Mouse (Mus musculus) lung, embryonic 16.5 days (tissue): ENCODE data around the gene Dusp14. TPM values are rescaled to one million over a fixed set of nuclear protein-coding genes. Genes with fewer than 3 reads are reported as not detected.

Experiments used
- ATAC-seq: fragments of 200-750 bp; cut with Nextera tagmentation; 2 replicates; pipeline ENCODE4 v1.8.0; 2017; ENCODE audit warnings: low read depth, mild to moderate bottlenecking, moderate library complexity
- H3K27ac ChIP-seq: fragments of 300-500 bp; sonication (generic); 2 replicates; pipeline ENCODE4 v1.5.1; 2014; ENCODE audit warnings: mild to moderate bottlenecking, control low read depth, low read length
- H3K27me3 ChIP-seq: fragments of 300-500 bp; sonication (generic); 2 replicates; pipeline ENCODE4 v1.6.1; 2014; ENCODE audit warnings: low read depth, low read length, mixed read lengths; ENCODE audit not compliant: control insufficient read depth, insufficient read depth
- H3K36me3 ChIP-seq: fragments of 300-500 bp; sonication (generic); 2 replicates; pipeline ENCODE4 v1.6.1; 2014; ENCODE audit warnings: low read length; ENCODE audit not compliant: control insufficient read depth, insufficient read depth
- H3K4me1 ChIP-seq: fragments of 300-500 bp; sonication (generic); replicated peaks from 2 replicates; pipeline ENCODE4 v1.6.1; 2014; ENCODE audit warnings: low read length, mixed read lengths; ENCODE audit not compliant: control insufficient read depth, insufficient read depth
- H3K4me2 ChIP-seq: fragments of 300-500 bp; sonication (generic); 2 replicates; pipeline ENCODE4 v1.6.1; 2014; ENCODE audit warnings: low read depth, low read length, control low read depth
- H3K4me3 ChIP-seq: fragments of 300-500 bp; sonication (generic); 2 replicates; pipeline ENCODE4 v1.5.1; 2014; ENCODE audit warnings: mild to moderate bottlenecking, low read length, control low read depth
- H3K9ac ChIP-seq: fragments of 300-500 bp; sonication (generic); 2 replicates; pipeline ENCODE4 v1.6.1; 2014; ENCODE audit warnings: low read length, control low read depth
- H3K9me3 ChIP-seq: fragments of 300-500 bp; sonication (generic); 2 replicates; pipeline ENCODE4 v1.6.1; 2016; ENCODE audit warnings: low read length; ENCODE audit not compliant: control insufficient read depth
- WGBS: fragments of 180-500 bp; shearing (Covaris S2); extraction: QIAGEN DNeasy Blood & Tissue Kit; methylation state at CpG from one replicate; pipeline ENCODE4 v1.1.7; 2014; 5-methylcytosine and 5-hydroxymethylcytosine counted together
- polyA plus RNA-seq: library from polyadenylated mRNA; unstranded; fragments of >200 nt; fragmentation: Nextera tagmentation; extraction: Ambion mirVana; gene quantifications from 2 replicates; pipeline ENCODE4 v1.2.1, GENCODE M21; 2015

Dusp14 gene
- polyA plus RNA-seq, 1 experiment from 2014 or later: 26.1 TPM

DNA sequence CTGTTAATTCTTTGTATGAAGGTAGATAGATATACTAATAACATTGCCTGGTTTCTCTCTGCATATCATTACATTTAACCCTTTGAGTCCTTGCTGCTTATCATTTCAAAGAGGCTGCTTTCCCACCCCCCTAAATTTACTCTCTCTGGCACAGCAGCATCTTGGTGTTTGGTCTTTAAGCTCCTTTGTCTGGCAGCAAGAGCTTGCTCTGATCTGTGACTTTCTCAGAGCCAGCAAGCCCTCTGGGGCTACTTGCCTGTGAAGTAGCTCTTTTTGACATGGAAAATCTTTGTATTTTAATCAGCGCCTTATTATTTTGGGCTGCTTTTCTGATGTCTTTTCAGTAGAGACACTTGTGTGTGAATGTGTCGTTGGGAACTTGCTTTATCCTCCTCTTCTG lies 57.5 kb downstream of the Dusp14 start:
- ATAC-seq: no peak
- H3K9ac ChIP-seq: no peak overlapping the region
- no peaks in the 10 kb centered on the region for H3K4me1 ChIP-seq
- 60% methylated on average over 2 of the region's 2 CpGs for WGBS
- H3K27ac ChIP-seq: no peak overlapping the region
- no peaks in the 10 kb centered on the region for H3K9me3 ChIP-seq
- no peaks in the 10 kb centered on the region for H3K27me3 ChIP-seq
- H3K36me3 ChIP-seq: no peaks in the 10 kb centered on the region; the same call in 1 of the 2 replicates
- no peak overlapping the region for H3K4me3 ChIP-seq
- no peak overlapping the region for H3K4me2 ChIP-seq

DNA sequence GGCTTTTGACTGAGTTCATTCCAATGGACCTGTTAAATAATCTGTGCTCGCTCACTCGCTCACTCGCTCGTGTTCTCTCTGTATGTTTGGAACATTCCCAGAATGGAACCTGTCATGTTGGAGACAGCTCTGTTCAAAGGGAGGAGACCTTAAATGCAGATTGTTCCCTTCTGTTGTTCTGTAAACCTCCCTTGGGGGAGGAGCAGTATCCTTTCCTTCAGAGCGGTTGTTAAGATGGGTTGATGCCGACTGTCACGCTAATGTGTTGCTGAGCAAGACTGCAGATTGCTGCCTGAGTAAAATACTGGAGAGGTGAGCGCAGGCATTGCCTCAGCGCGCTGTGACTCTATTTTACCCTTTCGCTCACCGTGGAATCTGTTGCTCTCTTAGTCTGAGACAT lies 58.0 kb downstream of the Dusp14 start:
- 50% methylated on average over 12 of the region's 12 CpGs for WGBS
- Histone ChIP-seq H3K9me3 (no peaks in the 10 kb centered on the region), H3K27ac (no peak overlapping the region), H3K9ac (no peak overlapping the region), H3K36me3 (no peaks in the 10 kb centered on the region; the same call in 1 of the 2 replicates), H3K27me3 (no peaks in the 10 kb centered on the region), H3K4me3 (no peak overlapping the region), H3K4me2 (no peak overlapping the region), H3K4me1 (no peaks in the 10 kb centered on the region)
- no peak for ATAC-seq

DNA sequence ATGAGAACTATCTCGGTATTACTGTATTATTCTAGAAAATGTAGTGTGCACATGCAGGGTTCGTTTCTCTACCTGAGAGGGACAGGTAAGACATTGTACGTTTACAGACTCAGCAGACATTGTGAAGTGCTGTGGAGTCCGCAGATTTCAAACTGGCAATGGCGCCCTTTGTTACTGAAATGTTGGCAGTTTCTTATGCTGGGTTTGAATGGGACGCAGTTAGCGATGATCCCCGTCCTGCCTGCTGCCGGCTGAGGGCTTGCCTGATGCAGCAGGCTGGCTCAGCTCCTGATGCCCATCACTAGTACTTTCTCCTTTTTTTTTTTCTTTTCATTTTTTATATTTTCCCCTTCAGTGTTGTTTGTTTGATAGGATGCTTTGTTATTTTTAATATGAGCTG lies 58.6 kb downstream of the Dusp14 start:
- Histone ChIP-seq H3K9ac (no peak overlapping the region), H3K4me2 (no peak overlapping the region), H3K4me1 (no peaks in the 10 kb centered on the region), H3K9me3 (no peaks in the 10 kb centered on the region), H3K27me3 (no peaks in the 10 kb centered on the region), H3K36me3 (no peaks in the 10 kb centered on the region; the same call in 1 of the 2 replicates), H3K4me3 (no peak overlapping the region), H3K27ac (no peak overlapping the region)
- 83% methylated on average over 9 of the region's 9 CpGs for WGBS
- no peak for ATAC-seq

DNA sequence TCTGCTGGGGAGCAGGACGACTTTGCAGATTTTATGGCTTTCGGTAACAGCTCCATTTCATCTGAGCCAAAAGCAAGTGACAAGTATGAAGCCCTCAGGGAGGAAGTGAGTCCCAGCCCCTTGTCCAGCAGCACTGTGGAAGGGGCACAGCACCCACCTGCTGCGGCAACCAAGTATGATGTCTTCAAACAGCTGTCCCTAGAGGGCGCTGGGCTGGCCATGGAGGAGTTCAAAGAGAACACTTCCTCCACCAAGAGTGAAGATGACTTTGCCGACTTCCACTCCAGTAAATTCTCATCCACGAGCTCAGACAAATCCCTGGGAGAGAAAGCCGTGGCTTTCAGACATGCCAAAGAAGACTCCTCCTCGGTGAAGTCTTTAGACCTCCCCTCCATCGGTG lies 60.1 kb downstream of the Dusp14 start:
- Histone ChIP-seq H3K4me3 (no peak overlapping the region), H3K36me3 (no peaks in the 10 kb centered on the region; the same call in 1 of the 2 replicates), H3K4me2 (no peak overlapping the region), H3K27ac (no peak overlapping the region), H3K4me1 (no peaks in the 10 kb centered on the region), H3K27me3 (no peaks in the 10 kb centered on the region), H3K9me3 (no peaks in the 10 kb centered on the region), H3K9ac (no peak overlapping the region)
- no peak for ATAC-seq
- WGBS: 80% methylated on average over 9 of the region's 9 CpGs

DNA sequence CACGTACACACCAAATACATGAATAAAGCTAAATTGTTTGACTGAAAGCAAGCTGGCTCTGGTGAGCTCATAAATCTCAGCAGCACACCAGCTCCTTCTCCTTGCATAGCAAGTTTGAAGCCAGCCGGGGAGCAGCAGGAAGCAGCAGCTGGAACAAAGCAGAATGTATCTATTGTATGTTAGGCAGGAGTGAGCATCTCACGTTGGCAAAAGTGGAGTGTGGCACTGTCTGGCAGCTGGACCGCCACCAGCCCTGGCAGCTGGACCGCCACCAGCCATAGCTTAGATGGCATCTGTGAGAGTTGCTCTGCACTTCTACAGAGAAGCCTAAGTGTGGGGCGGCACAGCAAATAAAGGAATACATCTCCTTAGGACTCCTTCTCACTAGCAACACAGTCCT lies 65.1 kb downstream of the Dusp14 start:
- no peak overlapping the region for H3K9ac ChIP-seq
- no peaks in the 10 kb centered on the region for H3K27me3 ChIP-seq
- no peaks in the 10 kb centered on the region for H3K4me1 ChIP-seq
- H3K4me3 ChIP-seq: no peak overlapping the region
- no peak overlapping the region for H3K4me2 ChIP-seq
- no peak for ATAC-seq
- no peak overlapping the region for H3K27ac ChIP-seq
- no peaks in the 10 kb centered on the region for H3K9me3 ChIP-seq
- WGBS: 82% methylated on average over 6 of the region's 6 CpGs
- H3K36me3 ChIP-seq: peaks cover 4% of the 10 kb centered on the region; the same call in 1 of the 2 replicates

DNA sequence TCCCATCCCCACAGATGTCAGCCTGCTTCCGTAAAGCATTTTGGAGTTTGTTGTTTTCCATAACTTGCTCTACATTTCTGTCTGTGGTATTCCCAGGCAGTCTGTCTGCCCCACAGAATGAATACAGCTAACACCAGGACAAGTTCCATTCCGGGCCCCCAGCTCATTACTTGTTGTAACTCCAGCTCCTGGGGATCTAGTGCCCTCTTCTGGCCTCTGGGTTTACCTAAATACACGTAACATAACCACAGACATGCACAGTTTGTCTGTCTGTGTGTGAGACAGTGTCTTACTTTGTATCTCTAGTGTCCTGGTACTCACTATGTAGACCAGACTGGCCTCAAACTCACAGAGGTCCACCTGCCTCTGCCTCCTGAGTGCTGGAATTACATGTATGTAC lies 67.8 kb downstream of the Dusp14 start:
- Histone ChIP-seq H3K4me3 (no peak overlapping the region), H3K9me3 (no peaks in the 10 kb centered on the region), H3K27ac (no peak overlapping the region), H3K27me3 (no peaks in the 10 kb centered on the region), H3K36me3 (peaks cover 7% of the 10 kb centered on the region), H3K9ac (no peak overlapping the region), H3K4me1 (no peaks in the 10 kb centered on the region), H3K4me2 (no peak overlapping the region)
- WGBS: 86% methylated on average over 3 of the region's 3 CpGs
- no peak for ATAC-seq

DNA sequence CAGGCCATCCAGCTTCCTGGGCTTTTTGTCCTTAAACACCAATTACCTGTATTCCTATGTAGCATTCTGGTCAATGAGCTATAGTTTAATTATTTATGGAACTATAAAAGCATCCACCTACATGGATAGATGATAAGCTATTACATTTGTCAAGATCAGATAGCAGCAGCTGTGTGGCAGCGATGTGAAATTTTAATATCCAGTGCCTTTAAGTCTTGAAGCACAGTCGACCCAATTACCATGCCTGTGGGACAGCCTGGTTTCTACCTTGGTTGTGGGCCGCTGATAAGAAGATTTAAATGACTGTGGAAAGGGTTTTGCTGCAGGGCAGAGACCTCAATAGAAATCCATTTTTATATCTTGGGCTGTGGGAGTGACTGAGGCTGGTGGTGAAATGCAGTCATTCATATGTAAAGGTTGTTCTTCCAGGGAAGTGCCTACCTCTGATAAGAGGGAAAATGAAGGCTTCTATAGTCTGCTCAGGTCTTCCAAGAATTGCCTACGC lies 69.6 kb downstream of the Dusp14 start:
- Histone ChIP-seq H3K4me3 (no peak overlapping the region), H3K27ac (no peak overlapping the region), H3K9me3 (no peaks in the 10 kb centered on the region), H3K27me3 (no peaks in the 10 kb centered on the region), H3K4me1 (no peaks in the 10 kb centered on the region), H3K36me3 (peaks cover 12% of the 10 kb centered on the region), H3K4me2 (no peak overlapping the region), H3K9ac (no peak overlapping the region)
- 88% methylated on average over 4 of the region's 4 CpGs for WGBS
- no peak for ATAC-seq

DNA sequence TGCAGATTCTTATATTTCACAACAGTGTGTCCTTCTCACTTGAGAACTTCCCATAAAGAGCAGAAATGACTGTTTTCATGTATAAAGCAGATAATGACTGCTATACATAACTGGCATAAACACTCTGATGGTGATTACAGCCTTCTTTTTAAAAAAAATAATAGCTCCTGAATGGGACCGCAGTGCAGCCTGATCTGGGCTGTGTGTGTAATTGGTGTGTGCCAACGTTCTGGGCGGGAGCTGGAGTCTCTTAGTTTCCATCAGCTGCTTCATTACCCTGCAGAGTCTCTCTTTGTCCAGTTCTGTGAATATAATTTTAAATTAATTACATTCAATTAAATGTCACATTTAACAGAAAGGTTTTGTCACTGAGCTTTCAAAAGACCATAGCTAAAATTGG lies 70.1 kb downstream of the Dusp14 start:
- WGBS: 93% methylated on average over 3 of the region's 3 CpGs
- Histone ChIP-seq H3K4me2 (no peak overlapping the region), H3K9me3 (no peaks in the 10 kb centered on the region), H3K27ac (no peak overlapping the region), H3K4me3 (no peak overlapping the region), H3K4me1 (no peaks in the 10 kb centered on the region), H3K27me3 (no peaks in the 10 kb centered on the region), H3K9ac (no peak overlapping the region), H3K36me3 (peaks cover 12% of the 10 kb centered on the region)
- no peak for ATAC-seq
